Mouse (Mus musculus) stomach, embryonic 16.5 days (tissue): Measurements from ENCODE around the gene Foxn2. TPM values are rescaled to one million over a fixed set of nuclear protein-coding genes. Genes with fewer than 3 reads are reported as not detected.

ENCODE experiments used
- ATAC-seq: fragments of 200-750 bp; cut with Nextera tagmentation; 2 replicates; pipeline ENCODE4 v1.8.0; 2017; ENCODE audit warnings: moderate number of reproducible peaks, moderate TSS enrichment; ENCODE audit not compliant: insufficient read depth, low FRiP score
- H3K27ac ChIP-seq: fragments of 300-500 bp; sonication (generic); 2 replicates; pipeline ENCODE4 v1.5.1; 2014; ENCODE audit warnings: low read length
- H3K27me3 ChIP-seq: fragments of 300-500 bp; sonication (generic); 2 replicates; pipeline ENCODE4 v1.6.1; 2014; ENCODE audit warnings: low read length, control low read depth, mixed read lengths; ENCODE audit not compliant: control insufficient read depth, insufficient read depth
- H3K36me3 ChIP-seq: fragments of 300-500 bp; sonication (generic); 2 replicates; pipeline ENCODE4 v1.6.1; 2014; ENCODE audit warnings: low read length; ENCODE audit not compliant: control insufficient read depth, insufficient read depth
- H3K4me1 ChIP-seq: fragments of 300-500 bp; sonication (generic); 2 replicates; pipeline ENCODE4 v1.6.1; 2014; ENCODE audit warnings: low read length, control low read depth, mixed read lengths; ENCODE audit not compliant: control insufficient read depth, insufficient read depth
- H3K4me2 ChIP-seq: fragments of 300-500 bp; sonication (generic); 2 replicates; pipeline ENCODE4 v1.6.1; 2014; ENCODE audit warnings: low read depth, low read length, mixed read lengths
- H3K4me3 ChIP-seq: fragments of 300-500 bp; sonication (generic); replicated peaks from 2 replicates; pipeline ENCODE4 v1.5.1; 2014; ENCODE audit warnings: mild to moderate bottlenecking, low read length
- H3K9ac ChIP-seq: fragments of 300-500 bp; sonication (generic); 2 replicates; pipeline ENCODE4 v1.6.1; 2014; ENCODE audit warnings: low read length
- H3K9me3 ChIP-seq: fragments of 300-500 bp; sonication (generic); replicated peaks from 2 replicates; pipeline ENCODE4 v1.6.1; 2016; ENCODE audit warnings: low read length, control low read depth; ENCODE audit not compliant: control insufficient read depth
- WGBS: fragments of 180-500 bp; shearing (Covaris S2); extraction: QIAGEN DNeasy Blood & Tissue Kit; methylation state at CpG from one replicate; pipeline ENCODE4 v1.1.7; 2014; 5-methylcytosine and 5-hydroxymethylcytosine counted together
- polyA plus RNA-seq: library from polyadenylated mRNA; unstranded; fragments of >200 nt; fragmentation: Nextera tagmentation; extraction: Ambion mirVana; gene quantifications from 2 replicates; pipeline ENCODE4 v1.2.1, GENCODE M21; 2015

The Foxn2 gene
- polyA plus RNA-seq, 1 experiment from 2014 or later = 20.3 TPM

- no peak overlapping the region for H3K9ac ChIP-seq
- no peaks in the 10 kb centered on the region for H3K36me3 ChIP-seq
- H3K27ac ChIP-seq = no peak overlapping the region
- no peak overlapping the region for H3K4me3 ChIP-seq
- ATAC-seq = no peak
- 0 out of 2 replicates have a peak, but pooled peaks cover 3% of the 10 kb centered on the region for H3K4me1 ChIP-seq
- 79% methylated on average over 3 of the region's 3 CpGs for WGBS
- no peaks in the 10 kb centered on the region for H3K9me3 ChIP-seq
- H3K27me3 ChIP-seq = peaks cover 5% of the 10 kb centered on the region; the same call in 1 of the 2 replicates
- H3K4me2 ChIP-seq = no peak overlapping the region
These were observed 30.8 kb upstream of the Foxn2 start for GRCm38 (mm10) chr17:88409706-88410105.

- ATAC-seq = no peak
- Histone ChIP-seq H3K27me3 (no peaks in the 10 kb centered on the region), H3K9me3 (no peaks in the 10 kb centered on the region), H3K27ac (no peak overlapping the region), H3K36me3 (no peaks in the 10 kb centered on the region), H3K4me3 (no peak overlapping the region), H3K4me1 (no peaks in the 10 kb centered on the region), H3K4me2 (no peak overlapping the region), H3K9ac (no peak overlapping the region)
- 76% methylated on average over 1 of the region's 1 CpGs for WGBS
These were observed 27.2 kb upstream of the Foxn2 start for GRCm38 (mm10) chr17:88413155-88413836.

- Histone ChIP-seq H3K9ac (no peak overlapping the region), H3K27ac (no peak overlapping the region), H3K27me3 (no peaks in the 10 kb centered on the region), H3K4me1 (no peaks in the 10 kb centered on the region), H3K9me3 (no peaks in the 10 kb centered on the region), H3K4me2 (no peak overlapping the region), H3K36me3 (no peaks in the 10 kb centered on the region), H3K4me3 (no peak overlapping the region)
- no peak for ATAC-seq
- WGBS = 88% methylated on average over 4 of the region's 4 CpGs
These were observed 20.1 kb upstream of the Foxn2 start for GRCm38 (mm10) chr17:88420426-88420825.

- H3K9ac ChIP-seq = no peak overlapping the region
- H3K27me3 ChIP-seq = no peaks in the 10 kb centered on the region
- no peaks in the 10 kb centered on the region for H3K4me1 ChIP-seq
- no peak for ATAC-seq
- no peak overlapping the region for H3K27ac ChIP-seq
- 86% methylated on average over 6 of the region's 6 CpGs for WGBS
- H3K9me3 ChIP-seq = no peaks in the 10 kb centered on the region
- H3K4me3 ChIP-seq = no peak overlapping the region
- no peaks in the 10 kb centered on the region for H3K36me3 ChIP-seq
- no peak overlapping the region for H3K4me2 ChIP-seq
These were observed 19.3 kb upstream of the Foxn2 start for GRCm38 (mm10) chr17:88421246-88421645.

- Histone ChIP-seq H3K36me3 (no peaks in the 10 kb centered on the region), H3K9me3 (no peaks in the 10 kb centered on the region), H3K4me2 (no peak overlapping the region), H3K4me1 (no peaks in the 10 kb centered on the region), H3K27ac (no peak overlapping the region), H3K4me3 (no peak overlapping the region), H3K9ac (no peak overlapping the region), H3K27me3 (no peaks in the 10 kb centered on the region)
- ATAC-seq = no peak
- WGBS = 61% methylated on average over 2 of the region's 2 CpGs
These were observed 9.8 kb upstream of the Foxn2 start for GRCm38 (mm10) chr17:88430719-88431118.

- Histone ChIP-seq H3K27ac (no peak overlapping the region), H3K4me3 (no peak overlapping the region), H3K4me2 (no peak overlapping the region), H3K9ac (no peak overlapping the region), H3K27me3 (no peaks in the 10 kb centered on the region), H3K36me3 (no peaks in the 10 kb centered on the region), H3K4me1 (no peaks in the 10 kb centered on the region), H3K9me3 (no peaks in the 10 kb centered on the region)
- WGBS = 83% methylated on average over 12 of the region's 12 CpGs
- ATAC-seq = no peak
These were observed 9.0 kb upstream of the Foxn2 start for GRCm38 (mm10) chr17:88431486-88431885.

GRCm38 (mm10) chr17:88431987-88432386 lies 8.5 kb upstream of the Foxn2 start:
- H3K9ac ChIP-seq = no peak overlapping the region
- no peaks in the 10 kb centered on the region for H3K9me3 ChIP-seq
- no peak overlapping the region for H3K27ac ChIP-seq
- no peaks in the 10 kb centered on the region for H3K4me1 ChIP-seq
- WGBS = 76% methylated on average over 10 of the region's 10 CpGs
- H3K36me3 ChIP-seq = no peaks in the 10 kb centered on the region
- H3K4me3 ChIP-seq = no peak overlapping the region
- H3K4me2 ChIP-seq = no peak overlapping the region
- ATAC-seq = no peak
- no peaks in the 10 kb centered on the region for H3K27me3 ChIP-seq

GRCm38 (mm10) chr17:88435322-88435721 lies 5.2 kb upstream of the Foxn2 start:
- H3K4me2 ChIP-seq = no peak overlapping the region
- H3K9ac ChIP-seq = no peak overlapping the region
- H3K36me3 ChIP-seq = no peaks in the 10 kb centered on the region
- H3K4me1 ChIP-seq = 0 out of 2 replicates have a peak, but pooled peaks cover 5% of the 10 kb centered on the region
- no peak overlapping the region for H3K27ac ChIP-seq
- 57% methylated on average over 10 of the region's 10 CpGs for WGBS
- no peak for ATAC-seq
- H3K27me3 ChIP-seq = no peaks in the 10 kb centered on the region
- no peak overlapping the region for H3K4me3 ChIP-seq
- H3K9me3 ChIP-seq = no peaks in the 10 kb centered on the region; the same call in 1 of the 2 replicates

GRCm38 (mm10) chr17:88436284-88436683 lies 4.2 kb upstream of the Foxn2 start:
- Histone ChIP-seq H3K4me3 (no peak overlapping the region), H3K27me3 (no peaks in the 10 kb centered on the region), H3K36me3 (no peaks in the 10 kb centered on the region), H3K27ac (no peak overlapping the region), H3K4me2 (no peak overlapping the region), H3K9ac (no peak overlapping the region), H3K9me3 (no peaks in the 10 kb centered on the region; the same call in 1 of the 2 replicates), H3K4me1 (0 out of 2 replicates have a peak, but pooled peaks cover 5% of the 10 kb centered on the region)
- 88% methylated on average over 4 of the region's 4 CpGs for WGBS
- ATAC-seq = no peak
